Mouse (Mus musculus): ENCODE measurements around the gene Mmp15. TPM values are rescaled to one million over a fixed set of nuclear protein-coding genes. Genes with fewer than 3 reads are reported as not detected.

The Mmp15 gene
- polyA plus RNA-seq, 1 experiment from 2014 or later: 10.3 TPM

DNA sequence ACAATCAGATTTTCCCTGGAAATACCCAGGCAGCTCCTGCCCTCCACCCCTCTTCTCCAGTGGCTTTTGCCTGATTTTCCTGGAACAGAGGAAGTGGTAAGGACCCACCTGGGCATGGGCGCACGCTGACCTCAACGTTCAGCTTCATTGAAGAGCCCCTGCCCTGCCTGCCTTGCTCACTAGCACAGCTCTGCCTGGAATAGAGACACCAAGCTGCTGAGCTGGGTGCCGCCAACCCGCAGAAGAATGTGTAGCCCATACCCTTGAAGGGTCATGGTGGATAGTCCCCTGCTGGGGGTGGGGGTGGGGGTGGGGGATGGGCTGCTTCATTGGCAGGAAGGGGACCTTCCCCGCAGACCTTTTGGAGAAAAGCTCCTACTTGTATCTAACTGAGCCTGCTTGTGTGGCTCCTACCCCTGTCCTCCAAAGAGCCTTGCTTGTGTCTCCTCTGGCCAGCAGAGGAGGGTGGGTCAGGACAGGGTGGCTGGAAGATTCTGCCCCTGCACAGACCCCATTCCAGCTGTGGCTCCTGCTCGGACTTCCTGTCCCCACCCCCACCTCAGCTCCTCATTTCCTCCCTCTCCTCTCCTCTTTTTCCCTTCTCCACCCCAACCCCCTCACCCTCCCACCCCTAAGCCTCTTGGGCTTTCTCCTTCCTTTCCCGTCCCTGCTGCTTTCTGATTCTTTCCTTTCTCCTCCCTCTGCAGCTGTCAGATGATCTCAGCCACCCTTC lies 43.3 kb downstream of the Mmp15 start:
- H3K4me1 ChIP-seq (ENCODE audit: control insufficient read depth, insufficient read depth, low read length): no peaks in the 10 kb centered on the region
- DNase-seq (ENCODE audit: low spot score) (no peak), ATAC-seq (no peak)
- no peak overlapping the region for H3K9ac ChIP-seq (ENCODE audit: low read length)
- H3K27ac ChIP-seq (ENCODE audit: low read depth, low read length): no peak overlapping the region
- no peak overlapping the region for H3K4me2 ChIP-seq (ENCODE audit: low read length)
- no peaks in the 10 kb centered on the region for H3K36me3 ChIP-seq (ENCODE audit: control insufficient read depth, insufficient read depth, low read length)
- H3K4me3 ChIP-seq (ENCODE audit: low read depth, low read length): no peak overlapping the region
- no peaks in the 10 kb centered on the region for H3K9me3 ChIP-seq (replicated peaks; ENCODE audit: control insufficient read depth, low read length)
- no peaks in the 10 kb centered on the region for H3K27me3 ChIP-seq (replicated peaks; ENCODE audit: control insufficient read depth, insufficient read depth, low read length)
- 50% methylated on average over 8 of the region's 8 CpGs for WGBS

DNA sequence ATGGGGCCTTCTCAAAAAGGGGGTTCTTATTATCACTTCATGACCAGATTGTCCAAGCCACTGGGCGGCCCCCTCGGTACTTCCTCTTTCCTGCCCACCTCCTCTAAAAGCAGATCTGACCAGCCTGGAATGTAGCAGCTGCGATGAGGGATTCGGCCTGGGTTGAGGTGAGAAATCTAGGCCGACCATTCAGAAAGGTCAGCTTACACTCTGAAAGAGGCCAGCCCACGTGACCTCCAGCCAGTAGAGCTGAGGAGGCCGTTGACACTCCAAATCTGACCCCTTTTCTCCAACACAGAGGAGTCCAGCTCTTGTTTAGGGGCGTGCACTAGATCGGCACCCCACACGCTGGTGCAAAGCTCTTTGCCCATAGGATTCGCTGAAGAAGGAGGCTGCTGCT lies 44.7 kb downstream of the Mmp15 start:
- ATAC-seq (no peak), DNase-seq (ENCODE audit: low spot score) (no peak)
- Histone ChIP-seq H3K27ac (ENCODE audit: low read depth, low read length) (no peak overlapping the region), H3K9ac (ENCODE audit: low read length) (no peak overlapping the region), H3K9me3 (replicated peaks; ENCODE audit: control insufficient read depth, low read length) (no peaks in the 10 kb centered on the region), H3K36me3 (ENCODE audit: control insufficient read depth, insufficient read depth, low read length) (no peaks in the 10 kb centered on the region), H3K4me1 (ENCODE audit: control insufficient read depth, insufficient read depth, low read length) (no peaks in the 10 kb centered on the region), H3K4me3 (ENCODE audit: low read depth, low read length) (no peak overlapping the region), H3K4me2 (ENCODE audit: low read length) (no peak overlapping the region), H3K27me3 (replicated peaks; ENCODE audit: control insufficient read depth, insufficient read depth, low read length) (no peaks in the 10 kb centered on the region)
- WGBS: 72% methylated on average over 11 of the region's 11 CpGs

DNA sequence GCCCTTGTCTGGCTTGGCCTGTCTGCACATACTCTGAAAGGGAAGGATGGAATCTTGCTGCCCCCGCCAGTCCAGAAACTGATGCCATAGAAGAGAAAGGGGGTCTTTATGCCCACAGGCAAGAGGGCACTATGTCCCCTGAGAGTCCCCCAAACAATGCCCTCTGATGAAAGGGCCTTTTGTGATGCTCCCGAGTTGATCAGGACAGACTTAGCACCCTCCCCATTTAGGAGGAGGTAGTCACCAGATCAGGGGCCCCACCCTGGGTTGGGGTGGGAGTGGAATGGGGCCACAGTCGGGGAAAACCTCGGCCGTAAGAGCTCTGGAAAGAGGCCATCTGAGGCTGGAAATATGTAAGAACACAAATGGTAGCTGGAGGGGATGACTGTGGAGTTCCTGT lies 45.1 kb downstream of the Mmp15 start:
- H3K4me2 ChIP-seq (ENCODE audit: low read length): no peak overlapping the region
- no peaks in the 10 kb centered on the region for H3K27me3 ChIP-seq (replicated peaks; ENCODE audit: control insufficient read depth, insufficient read depth, low read length)
- ATAC-seq: no peak
- no peak for DNase-seq (ENCODE audit: low spot score)
- no peak overlapping the region for H3K4me3 ChIP-seq (ENCODE audit: low read depth, low read length)
- H3K27ac ChIP-seq (ENCODE audit: low read depth, low read length): no peak overlapping the region
- H3K9me3 ChIP-seq (replicated peaks; ENCODE audit: control insufficient read depth, low read length): no peaks in the 10 kb centered on the region
- no peaks in the 10 kb centered on the region for H3K36me3 ChIP-seq (ENCODE audit: control insufficient read depth, insufficient read depth, low read length)
- 27% methylated on average over 5 of the region's 5 CpGs for WGBS
- H3K4me1 ChIP-seq (ENCODE audit: control insufficient read depth, insufficient read depth, low read length): no peaks in the 10 kb centered on the region
- H3K9ac ChIP-seq (ENCODE audit: low read length): no peak overlapping the region

DNA sequence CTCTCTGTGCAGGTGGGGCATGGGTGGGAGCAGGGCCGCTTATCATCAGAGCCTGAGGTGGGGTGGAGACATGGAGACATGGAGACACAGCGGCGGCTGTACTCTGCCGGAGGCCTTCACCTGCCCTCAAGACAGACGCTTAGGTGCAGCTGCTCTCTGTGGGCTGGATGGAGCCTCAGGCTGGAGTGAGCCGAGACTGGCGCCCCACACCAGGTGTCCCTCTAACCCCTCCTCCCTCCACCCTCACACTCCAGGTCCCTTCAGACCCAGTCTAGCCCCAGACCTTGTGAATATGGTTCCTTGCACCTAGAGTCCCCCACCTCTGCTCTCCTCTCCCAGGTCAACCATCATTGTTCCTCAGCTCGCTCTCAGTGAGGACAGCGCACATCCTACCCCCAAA lies 47.1 kb downstream of the Mmp15 start:
- Histone ChIP-seq H3K9ac (ENCODE audit: low read length) (no peak overlapping the region), H3K27ac (ENCODE audit: low read depth, low read length) (no peak overlapping the region), H3K9me3 (replicated peaks; ENCODE audit: control insufficient read depth, low read length) (no peaks in the 10 kb centered on the region), H3K27me3 (replicated peaks; ENCODE audit: control insufficient read depth, insufficient read depth, low read length) (no peaks in the 10 kb centered on the region), H3K36me3 (ENCODE audit: control insufficient read depth, insufficient read depth, low read length) (no peaks in the 10 kb centered on the region), H3K4me2 (ENCODE audit: low read length) (no peak overlapping the region), H3K4me3 (ENCODE audit: low read depth, low read length) (no peak overlapping the region), H3K4me1 (ENCODE audit: control insufficient read depth, insufficient read depth, low read length) (no peaks in the 10 kb centered on the region)
- WGBS: 80% methylated on average over 9 of the region's 9 CpGs
- no peak for DNase-seq (ENCODE audit: low spot score)
- ATAC-seq: no peak

DNA sequence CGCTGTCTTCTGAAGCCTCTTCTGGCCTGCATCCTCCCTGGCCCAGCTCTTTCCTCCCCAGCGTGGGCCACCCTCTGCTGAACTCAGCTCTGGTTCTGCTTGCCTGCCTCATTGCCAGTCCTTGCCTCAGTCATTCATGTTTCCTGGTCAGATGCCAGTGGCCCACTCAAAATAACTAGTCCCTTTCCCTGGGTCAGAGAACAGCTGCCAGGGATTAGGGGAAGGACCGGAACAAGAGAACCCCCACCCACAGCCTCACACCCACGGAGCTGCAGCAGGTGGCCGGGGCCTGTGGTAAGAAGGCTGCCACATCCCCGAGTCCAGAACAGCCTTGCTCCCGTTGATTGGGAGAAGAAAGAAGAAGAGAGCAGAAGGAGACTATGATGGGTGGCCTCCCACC lies 49.0 kb downstream of the Mmp15 start:
- no peaks in the 10 kb centered on the region for H3K4me1 ChIP-seq (ENCODE audit: control insufficient read depth, insufficient read depth, low read length)
- no peak overlapping the region for H3K4me2 ChIP-seq (ENCODE audit: low read length)
- 75% methylated on average over 7 of the region's 7 CpGs for WGBS
- no peak overlapping the region for H3K9ac ChIP-seq (ENCODE audit: low read length)
- H3K36me3 ChIP-seq (ENCODE audit: control insufficient read depth, insufficient read depth, low read length): no peaks in the 10 kb centered on the region
- DNase-seq (ENCODE audit: low spot score) (no peak), ATAC-seq (no peak)
- H3K27me3 ChIP-seq (replicated peaks; ENCODE audit: control insufficient read depth, insufficient read depth, low read length): no peaks in the 10 kb centered on the region
- no peaks in the 10 kb centered on the region for H3K9me3 ChIP-seq (replicated peaks; ENCODE audit: control insufficient read depth, low read length)
- no peak overlapping the region for H3K4me3 ChIP-seq (ENCODE audit: low read depth, low read length)
- no peak overlapping the region for H3K27ac ChIP-seq (ENCODE audit: low read depth, low read length)

DNA sequence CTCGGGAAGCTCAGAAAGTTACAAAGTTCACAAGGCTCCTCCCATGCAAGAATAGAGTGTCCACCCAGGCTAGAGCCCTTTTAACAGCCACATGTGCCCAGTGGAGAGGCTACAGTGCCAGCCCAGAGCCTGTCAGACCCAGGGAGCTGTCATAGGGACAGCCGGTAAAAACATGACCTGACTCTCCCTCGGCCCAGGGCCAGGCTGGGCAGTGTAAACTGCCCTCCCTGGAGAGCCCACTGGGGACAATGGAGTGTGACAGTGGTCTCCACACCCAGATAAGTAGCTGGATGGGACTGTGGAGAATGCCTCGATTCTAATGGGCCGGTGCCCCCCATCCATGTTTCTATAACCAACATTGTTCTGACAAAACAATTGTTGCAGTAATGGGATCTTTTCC lies 57.5 kb downstream of the Mmp15 start:
- H3K36me3 ChIP-seq (ENCODE audit: control insufficient read depth, insufficient read depth, low read length): no peaks in the 10 kb centered on the region
- H3K4me3 ChIP-seq (ENCODE audit: low read depth, low read length): no peak overlapping the region
- H3K4me2 ChIP-seq (ENCODE audit: low read length): no peak overlapping the region
- H3K9me3 ChIP-seq (replicated peaks; ENCODE audit: control insufficient read depth, low read length): no peaks in the 10 kb centered on the region
- H3K27ac ChIP-seq (ENCODE audit: low read depth, low read length): no peak overlapping the region
- DNase-seq (ENCODE audit: low spot score): no peak
- H3K27me3 ChIP-seq (replicated peaks; ENCODE audit: control insufficient read depth, insufficient read depth, low read length): no peaks in the 10 kb centered on the region
- H3K4me1 ChIP-seq (ENCODE audit: control insufficient read depth, insufficient read depth, low read length): no peaks in the 10 kb centered on the region
- 89% methylated on average over 5 of the region's 5 CpGs for WGBS
- no peak for ATAC-seq
- no peak overlapping the region for H3K9ac ChIP-seq (ENCODE audit: low read length)

DNA sequence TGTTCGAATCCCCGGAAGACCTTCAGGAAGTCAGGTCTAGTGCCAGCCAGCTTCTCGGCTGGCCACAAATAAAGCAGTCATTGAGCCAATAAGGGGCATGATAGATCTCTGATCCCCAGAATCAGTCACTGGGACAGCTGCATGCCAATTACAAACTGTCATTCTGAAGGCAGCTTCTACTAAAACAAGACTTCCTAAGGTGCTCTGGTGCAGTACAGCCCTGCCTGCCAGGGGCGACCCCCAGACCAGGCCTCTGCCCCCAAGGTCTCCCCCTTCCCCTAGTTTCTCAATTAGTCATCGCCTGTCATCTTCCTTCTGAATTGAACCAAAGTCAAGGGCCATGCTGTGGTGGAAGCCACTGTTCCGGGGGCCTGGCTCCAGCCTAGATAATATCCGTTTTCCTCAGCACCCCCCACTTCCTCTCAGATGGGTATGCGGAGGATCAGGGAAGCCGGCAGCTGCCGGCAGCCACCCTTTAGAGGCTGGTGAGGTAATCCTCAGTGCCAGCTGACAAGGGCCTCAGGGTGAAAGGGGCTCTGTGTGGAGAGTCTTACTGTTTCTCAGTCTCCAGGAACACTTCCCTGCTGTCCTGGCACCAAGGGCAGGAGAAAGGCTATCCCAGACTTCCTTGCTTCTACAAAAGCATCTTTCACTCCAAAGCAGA lies 59.4 kb downstream of the Mmp15 start:
- no peak overlapping the region for H3K27ac ChIP-seq (ENCODE audit: low read depth, low read length)
- no peak for ATAC-seq

DNA sequence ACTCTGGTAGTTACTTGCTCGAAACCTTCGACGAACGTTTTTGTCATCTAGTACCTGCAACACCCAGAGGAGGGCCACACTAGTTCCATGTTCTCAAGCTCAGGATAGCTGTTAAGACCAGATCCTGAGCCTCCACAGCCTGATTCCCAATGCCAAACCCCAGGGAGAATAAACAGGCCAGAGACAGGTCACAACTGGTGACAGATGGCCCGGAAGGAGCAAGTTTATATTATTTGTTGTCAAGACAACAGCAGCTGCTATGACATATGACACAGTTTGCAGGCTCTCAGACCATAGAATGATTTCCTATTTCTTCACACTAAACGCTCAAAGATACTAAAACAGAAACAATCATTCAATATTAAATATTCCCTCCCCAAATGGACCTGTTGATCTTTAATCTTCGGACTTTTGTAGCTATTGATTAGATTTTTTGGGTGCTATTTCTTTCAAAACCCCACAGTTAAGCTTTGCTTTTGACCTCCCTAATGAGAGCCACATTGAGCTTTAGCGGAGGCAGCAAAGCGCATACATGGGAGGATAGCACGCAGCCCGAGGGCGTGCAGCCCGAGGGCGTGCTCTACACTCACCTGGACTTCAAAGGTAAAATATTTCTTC lies 70.2 kb downstream of the Mmp15 start:
- ATAC-seq (no peak), DNase-seq (ENCODE audit: low spot score) (no peak)
- no peaks in the 10 kb centered on the region for H3K27me3 ChIP-seq (replicated peaks; ENCODE audit: control insufficient read depth, insufficient read depth, low read length)
- peaks cover 54% of the 10 kb centered on the region for H3K36me3 ChIP-seq (ENCODE audit: control insufficient read depth, insufficient read depth, low read length)
- H3K27ac ChIP-seq (ENCODE audit: low read depth, low read length): no peak overlapping the region
- peaks cover 10% of the 10 kb centered on the region for H3K4me1 ChIP-seq (ENCODE audit: control insufficient read depth, insufficient read depth, low read length)
- H3K4me2 ChIP-seq (ENCODE audit: low read length): no peak overlapping the region
- no peak overlapping the region for H3K9ac ChIP-seq (ENCODE audit: low read length)
- WGBS: 95% methylated on average over 14 of the region's 14 CpGs
- no peak overlapping the region for H3K4me3 ChIP-seq (ENCODE audit: low read depth, low read length)
- H3K9me3 ChIP-seq (replicated peaks; ENCODE audit: control insufficient read depth, low read length): no peaks in the 10 kb centered on the region

More for the DNA sequence above, 59.4 kb downstream of the Mmp15 start:
- DNase-seq (ENCODE audit: low spot score): peak; percentile 19
- Histone ChIP-seq H3K9me3 (replicated peaks; ENCODE audit: control insufficient read depth, low read length) (no peaks in the 10 kb centered on the region), H3K36me3 (ENCODE audit: control insufficient read depth, insufficient read depth, low read length) (no peaks in the 10 kb centered on the region), H3K27me3 (replicated peaks; ENCODE audit: control insufficient read depth, insufficient read depth, low read length) (no peaks in the 10 kb centered on the region), H3K4me3 (ENCODE audit: low read depth, low read length) (no peak overlapping the region), H3K4me2 (ENCODE audit: low read length) (no peak overlapping the region), H3K4me1 (ENCODE audit: control insufficient read depth, insufficient read depth, low read length) (no peaks in the 10 kb centered on the region), H3K9ac (ENCODE audit: low read length) (no peak overlapping the region)
- 60% methylated on average over 10 of the region's 10 CpGs for WGBS
